Mouse (Mus musculus) adrenal gland, postnatal 14 days (tissue): Measurements from ENCODE around the gene Kdr. TPM values are rescaled to one million over a fixed set of nuclear protein-coding genes. Genes with fewer than 3 reads are reported as not detected.
A peak's percentile ranks its signal among the peaks of the same experiment; 100 is the strongest.

ENCODE experiments used
- DNase-seq: peaks from one replicate; pipeline ENCODE4 v3.0.0; 2021; ENCODE audit warnings: mixed read lengths
- long read RNA-seq, 2 experiments: library from polyadenylated mRNA; stranded (forward); transcript quantifications; one replicate each; pipeline ENCODE4 v2.0.0; 2021
- total RNA-seq: library from RNA; stranded (reverse); gene quantifications from 2 replicates; pipeline ENCODE4 v1.2.3, GENCODE M21; 2021

Kdr gene
- total RNA-seq = 97.6 and 106 TPM in 2 replicates
- long read RNA-seq, experiment 1, full-length matches to known transcripts = 13 of 35 reads
- long read RNA-seq, experiment 1, partial matches to known transcripts = 11 of 35 reads
- long read RNA-seq, experiment 1, other reads (novel, unspliced or antisense) = 11 of 35 reads
- long read RNA-seq, experiment 2, full-length matches to known transcripts = 12 of 25 reads
- long read RNA-seq, experiment 2, partial matches to known transcripts = 10 of 25 reads
- long read RNA-seq, experiment 2, other reads (novel, unspliced or antisense) = 3 of 25 reads

- peak; percentile 81 for DNase-seq
Observed at GRCm38 (mm10) chr5:75978374-75979100, at the start of gene Kdr. Kdr (minus strand) TSS chr5:75978458.

DNA sequence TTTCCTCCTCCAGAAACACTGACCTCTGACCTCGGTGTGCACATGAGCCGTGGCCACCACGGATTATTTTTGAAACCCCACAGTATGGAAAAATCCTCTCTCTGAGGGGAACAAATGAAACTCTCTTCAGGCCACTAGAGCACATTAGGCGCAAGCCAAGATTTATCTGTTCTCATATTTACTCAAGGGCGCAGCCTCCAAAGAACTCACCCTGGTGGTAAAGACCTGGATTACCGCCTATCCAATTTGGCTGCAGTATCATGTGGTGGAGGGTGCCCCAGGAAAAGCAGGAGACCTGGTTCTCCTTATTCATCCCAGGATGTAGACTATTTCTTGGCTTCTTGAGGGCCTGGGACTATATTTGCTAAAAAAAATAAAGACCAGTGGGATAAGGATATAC, 48.5 kb upstream of the Kdr start:
- no peak for DNase-seq

GRCm38 (mm10) chr5:76025996-76026665, 47.9 kb upstream of the Kdr start:
- peak; percentile 20 for DNase-seq

- no peak for DNase-seq
Observed at GRCm38 (mm10) chr5:76023011-76023773, 44.9 kb upstream of the Kdr start.

- DNase-seq = no peak
Observed at GRCm38 (mm10) chr5:76022436-76022835, 44.2 kb upstream of the Kdr start.

GRCm38 (mm10) chr5:76018321-76018720, 40.1 kb upstream of the Kdr start:
- DNase-seq = no peak

GRCm38 (mm10) chr5:76016086-76016485, 37.8 kb upstream of the Kdr start:
- DNase-seq = peak; percentile 28

DNA sequence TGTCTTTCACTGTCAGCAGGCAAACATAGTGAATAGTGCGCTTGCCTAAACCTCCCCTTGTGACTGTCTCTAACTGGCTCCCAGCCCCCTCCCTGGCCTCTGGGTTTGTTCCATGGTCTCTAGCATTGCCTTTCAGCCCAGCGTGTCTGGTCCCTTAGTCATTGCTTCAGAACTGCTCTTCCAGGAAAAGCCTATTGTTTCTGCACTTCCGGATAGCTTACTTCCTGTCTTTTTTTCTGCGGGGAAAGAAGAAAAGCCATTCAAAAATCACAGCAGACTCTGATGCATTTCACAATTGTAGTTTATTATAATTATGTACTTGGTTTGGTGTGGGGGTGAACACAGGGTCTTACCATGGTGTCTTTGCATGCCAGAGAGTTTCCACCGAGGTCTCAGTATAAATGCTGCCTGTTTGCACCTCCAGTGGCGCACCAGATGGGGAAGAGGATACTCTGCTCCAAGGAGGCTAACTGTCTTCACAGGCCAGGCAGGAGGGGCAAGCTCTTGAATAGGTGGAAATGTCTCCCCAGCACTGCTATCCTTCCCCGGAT, 35.7 kb upstream of the Kdr start:
- DNase-seq = peak; percentile 61

- DNase-seq = no peak
Observed at GRCm38 (mm10) chr5:76006403-76006802, 28.1 kb upstream of the Kdr start.

GRCm38 (mm10) chr5:75990212-75990611, 12.0 kb upstream of the Kdr start:
- DNase-seq = no peak

GRCm38 (mm10) chr5:75987530-75987929, 9.3 kb upstream of the Kdr start:
- no peak for DNase-seq

- DNase-seq = peak; percentile 52
Observed at GRCm38 (mm10) chr5:75980521-75981311, 2.5 kb upstream of the Kdr start.

DNA sequence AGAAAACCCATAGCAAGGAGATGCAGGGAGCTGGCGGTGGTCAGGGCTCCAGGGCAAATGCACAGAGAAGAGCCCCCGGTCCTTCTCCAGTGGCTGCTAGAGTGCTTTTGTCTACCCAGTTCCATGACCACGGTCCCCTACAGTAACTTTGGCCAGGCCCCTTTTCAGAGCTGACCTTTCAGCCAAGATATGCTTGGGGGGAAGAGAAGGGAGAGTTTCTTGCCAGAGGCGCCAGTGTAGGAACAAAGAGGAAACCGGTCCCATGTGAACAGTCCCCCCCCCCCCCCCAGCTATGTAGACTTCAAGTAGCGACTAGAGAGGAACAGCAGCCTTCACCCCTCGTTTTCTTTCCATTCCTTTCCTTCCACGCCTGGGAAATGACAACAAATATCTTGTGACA, 850 bp upstream of the Kdr start:
- no peak for DNase-seq

GRCm38 (mm10) chr5:75977441-75978373, 551 bp downstream of the Kdr start:
- peak; percentile 21 for DNase-seq

GRCm38 (mm10) chr5:75976696-75977095, 1.6 kb downstream of the Kdr start:
- no peak for DNase-seq

DNA sequence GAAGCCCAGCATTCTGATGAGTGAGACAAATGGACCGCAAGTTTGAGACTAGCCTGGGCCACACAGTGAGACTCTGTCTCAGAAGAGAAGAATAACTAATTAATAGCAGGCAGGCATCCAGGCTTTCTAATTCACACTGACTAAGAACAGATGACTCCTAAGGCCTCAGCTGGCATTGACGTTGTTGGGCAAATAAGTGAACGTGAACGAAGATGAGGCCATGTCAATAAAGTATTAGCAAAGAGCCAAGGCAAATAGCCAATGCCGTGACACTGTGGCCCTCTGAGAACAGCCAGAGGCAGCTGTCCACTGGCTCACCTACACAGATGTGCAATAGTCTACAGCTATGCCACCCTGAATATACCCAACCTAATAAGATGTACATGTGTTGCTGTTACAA, 2.9 kb downstream of the Kdr start:
- DNase-seq = no peak

DNA sequence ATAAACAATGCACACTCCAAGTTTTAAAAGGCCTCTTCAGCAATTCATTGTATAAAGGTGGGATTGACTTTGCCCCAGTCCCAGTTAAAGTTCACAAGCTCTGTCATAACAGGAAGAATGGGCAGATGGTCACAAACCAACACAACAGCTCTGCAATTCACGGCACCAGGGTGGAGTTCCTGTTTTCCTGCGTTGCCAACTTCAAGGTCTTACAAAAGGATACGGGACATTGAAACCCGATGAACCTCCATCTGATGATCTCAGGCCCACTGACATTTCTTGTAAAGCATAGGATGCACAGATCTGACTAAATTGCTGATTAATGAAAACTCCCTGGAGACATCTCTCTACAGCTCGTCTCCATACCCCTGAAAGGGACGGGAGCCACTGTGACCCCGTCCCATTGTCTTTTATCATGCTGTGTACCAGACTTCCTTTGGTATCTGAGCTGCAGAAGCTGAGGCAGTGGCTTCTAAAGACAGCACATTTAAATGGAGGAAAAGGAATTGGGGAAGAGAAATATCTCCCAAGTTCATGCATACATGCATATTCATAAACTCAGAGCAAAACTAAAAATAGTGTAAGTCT, 3.6 kb downstream of the Kdr start:
- peak; percentile 16 for DNase-seq

DNA sequence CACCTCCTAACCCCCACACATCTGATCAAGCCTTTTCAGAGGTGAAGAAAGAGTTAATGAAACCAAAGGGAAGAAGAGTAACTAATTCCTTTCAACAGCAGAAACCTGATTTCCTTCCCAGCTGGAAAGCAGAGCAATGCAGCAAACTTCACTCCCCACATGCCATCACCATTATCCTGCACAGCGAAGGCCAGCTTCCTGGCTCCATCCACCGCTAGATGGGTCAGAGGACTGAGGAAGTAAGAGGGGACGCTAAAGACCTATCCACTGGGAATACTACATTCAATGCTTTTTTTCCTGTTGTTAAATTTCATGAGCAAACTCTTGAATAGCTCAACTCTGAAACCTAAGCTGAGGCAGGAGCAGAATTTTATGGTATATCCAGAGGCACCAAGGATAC, 8.4 kb downstream of the Kdr start:
- no peak for DNase-seq

- DNase-seq = no peak
Observed at GRCm38 (mm10) chr5:75962558-75962957, 15.7 kb downstream of the Kdr start.
